Mouse (Mus musculus) lung, embryonic 16.5 days (tissue): ENCODE results near the gene Zfp759. TPM values are rescaled to one million over a fixed set of nuclear protein-coding genes. Genes with fewer than 3 reads are reported as not detected.

ENCODE experiments used
- ATAC-seq: fragments of 200-750 bp; cut with Nextera tagmentation; 2 replicates; pipeline ENCODE4 v1.8.0; 2017; ENCODE audit warnings: low read depth, mild to moderate bottlenecking, moderate library complexity
- H3K27ac ChIP-seq: fragments of 300-500 bp; sonication (generic); 2 replicates; pipeline ENCODE4 v1.5.1; 2014; ENCODE audit warnings: mild to moderate bottlenecking, control low read depth, low read length
- H3K27me3 ChIP-seq: fragments of 300-500 bp; sonication (generic); 2 replicates; pipeline ENCODE4 v1.6.1; 2014; ENCODE audit warnings: low read depth, low read length, mixed read lengths; ENCODE audit not compliant: control insufficient read depth, insufficient read depth
- H3K36me3 ChIP-seq: fragments of 300-500 bp; sonication (generic); 2 replicates; pipeline ENCODE4 v1.6.1; 2014; ENCODE audit warnings: low read length; ENCODE audit not compliant: control insufficient read depth, insufficient read depth
- H3K4me1 ChIP-seq: fragments of 300-500 bp; sonication (generic); replicated peaks from 2 replicates; pipeline ENCODE4 v1.6.1; 2014; ENCODE audit warnings: low read length, mixed read lengths; ENCODE audit not compliant: control insufficient read depth, insufficient read depth
- H3K4me2 ChIP-seq: fragments of 300-500 bp; sonication (generic); 2 replicates; pipeline ENCODE4 v1.6.1; 2014; ENCODE audit warnings: low read depth, low read length, control low read depth
- H3K4me3 ChIP-seq: fragments of 300-500 bp; sonication (generic); 2 replicates; pipeline ENCODE4 v1.5.1; 2014; ENCODE audit warnings: mild to moderate bottlenecking, low read length, control low read depth
- H3K9ac ChIP-seq: fragments of 300-500 bp; sonication (generic); 2 replicates; pipeline ENCODE4 v1.6.1; 2014; ENCODE audit warnings: low read length, control low read depth
- H3K9me3 ChIP-seq: fragments of 300-500 bp; sonication (generic); 2 replicates; pipeline ENCODE4 v1.6.1; 2016; ENCODE audit warnings: low read length; ENCODE audit not compliant: control insufficient read depth
- WGBS: fragments of 180-500 bp; shearing (Covaris S2); extraction: QIAGEN DNeasy Blood & Tissue Kit; methylation state at CpG from one replicate; pipeline ENCODE4 v1.1.7; 2014; 5-methylcytosine and 5-hydroxymethylcytosine counted together
- polyA plus RNA-seq: library from polyadenylated mRNA; unstranded; fragments of >200 nt; fragmentation: Nextera tagmentation; extraction: Ambion mirVana; gene quantifications from 2 replicates; pipeline ENCODE4 v1.2.1, GENCODE M21; 2015

Gene Zfp759
- polyA plus RNA-seq, 1 experiment from 2014 or later: 2.0 TPM

- peak overlapping the region; percentile 72 for H3K4me2 ChIP-seq
- peak overlapping the region; percentile 83 for H3K9ac ChIP-seq
- peaks cover 5% of the 10 kb centered on the region; the same call in 1 of the 2 replicates for H3K36me3 ChIP-seq
- H3K4me1 ChIP-seq: no peaks in the 10 kb centered on the region
- H3K4me3 ChIP-seq: peak overlapping the region; percentile 77
- no peak; the same call in 1 of the 2 replicates for ATAC-seq
- peak overlapping the region; percentile 6 for H3K27ac ChIP-seq
- no peaks in the 10 kb centered on the region for H3K27me3 ChIP-seq
- H3K9me3 ChIP-seq: no peaks in the 10 kb centered on the region
- WGBS: 12% methylated on average over 5 of the region's 5 CpGs
Observed at GRCm38 (mm10) chr13:67173723-67174055, 52.2 kb downstream of the Zfp759 start.

Other genes starting within 250 kb of the Zfp759 start
- 0.70 and 0.93 TPM in 2 replicates for gene Gm10767, start 216.7 kb upstream of the Zfp759 start, polyA plus RNA-seq
- gene Zfp712, start 60.5 kb upstream of the Zfp759 start, polyA plus RNA-seq: 4.9 and 5.1 TPM in 2 replicates
- 4.7 and 5.5 TPM in 2 replicates for gene Zfp708, start 23.7 kb upstream of the Zfp759 start, polyA plus RNA-seq
- gene Gm28557, start 13.1 kb upstream of the Zfp759 start, polyA plus RNA-seq: 3.3 and 3.4 TPM in 2 replicates
- 0.11 and 0.46 TPM in 2 replicates for gene Rslcan18, start 5.4 kb upstream of the Zfp759 start, polyA plus RNA-seq
- 8.5 and 9.7 TPM in 2 replicates for gene Rsl1, start 51.5 kb downstream of the Zfp759 start, polyA plus RNA-seq
- gene Zfp455, start 72.8 kb downstream of the Zfp759 start, polyA plus RNA-seq: 1.8 and 2.6 TPM in 2 replicates
- gene Zfp458, start 156.8 kb downstream of the Zfp759 start, polyA plus RNA-seq: 1.9 and 2.0 TPM in 2 replicates
- 0.75 and 0.85 TPM in 2 replicates for gene Zfp457, start 184.8 kb downstream of the Zfp759 start, polyA plus RNA-seq
- 2.3 and 2.8 TPM in 2 replicates for gene Zfp595, start 210.9 kb downstream of the Zfp759 start, polyA plus RNA-seq
- 0.62 and 0.87 TPM in 2 replicates for gene Gm28044, start 238.9 kb downstream of the Zfp759 start, polyA plus RNA-seq
- gene Zfp953, start 238.9 kb downstream of the Zfp759 start, polyA plus RNA-seq: 1.1 and 1.3 TPM in 2 replicates